Mouse (Mus musculus) splenic B cell, adult 2 months (primary cell): ENCODE measurements around the gene Dusp18.

Experiments used
- DNase-seq: peaks from one replicate; pipeline ENCODE4 v3.0.0-alpha.2; 2011; ENCODE audit warnings: low read depth, low spot score
- H3K27me3 ChIP-seq: 2 replicates; pipeline ENCODE4 v1.6.1; 2012; ENCODE audit warnings: mild to moderate bottlenecking, low read length, moderate library complexity, mixed read lengths; ENCODE audit not compliant: control insufficient read depth, poor library complexity, insufficient read depth, severe bottlenecking
- H3K36me3 ChIP-seq: 2 replicates; pipeline ENCODE4 v1.6.1; 2012; ENCODE audit warnings: mild to moderate bottlenecking, low read length, moderate library complexity, mixed read lengths; ENCODE audit not compliant: control insufficient read depth, poor library complexity, insufficient read depth, severe bottlenecking

Dusp18 gene

GRCm38 (mm10) chr11:3930931-3931330, 35.9 kb downstream of the Dusp18 start:
- H3K36me3 ChIP-seq, result no peaks in the 10 kb centered on the region
- no peaks in the 10 kb centered on the region for H3K27me3 ChIP-seq
- DNase-seq, result no peak

- DNase-seq, result peak; percentile 82
- Histone ChIP-seq H3K27me3 (no peaks in the 10 kb centered on the region), H3K36me3 (no peaks in the 10 kb centered on the region)
These were observed 36.6 kb downstream of the Dusp18 start, which contains the start of gene Tcn2 for GRCm38 (mm10) chr11:3931511-3932211. Gene Tcn2 (minus strand): TSS chr11:3932159.

GRCm38 (mm10) chr11:3933756-3934285, 38.8 kb downstream of the Dusp18 start:
- Histone ChIP-seq H3K27me3 (no peaks in the 10 kb centered on the region), H3K36me3 (no peaks in the 10 kb centered on the region)
- DNase-seq, result no peak

GRCm38 (mm10) chr11:3935135-3935534, 40.1 kb downstream of the Dusp18 start:
- Histone ChIP-seq H3K36me3 (no peaks in the 10 kb centered on the region), H3K27me3 (no peaks in the 10 kb centered on the region)
- DNase-seq, result no peak

- DNase-seq, result no peak
- no peaks in the 10 kb centered on the region for H3K27me3 ChIP-seq
- H3K36me3 ChIP-seq, result no peaks in the 10 kb centered on the region
These were observed 41.3 kb downstream of the Dusp18 start for GRCm38 (mm10) chr11:3936318-3936717.

- no peak for DNase-seq
- Histone ChIP-seq H3K36me3 (no peaks in the 10 kb centered on the region), H3K27me3 (no peaks in the 10 kb centered on the region)
These were observed 42.4 kb downstream of the Dusp18 start for GRCm38 (mm10) chr11:3937321-3937874.

GRCm38 (mm10) chr11:3941371-3941770, 46.3 kb downstream of the Dusp18 start:
- Histone ChIP-seq H3K36me3 (no peaks in the 10 kb centered on the region), H3K27me3 (no peaks in the 10 kb centered on the region)
- DNase-seq, result no peak

GRCm38 (mm10) chr11:3946386-3946785, 51.3 kb downstream of the Dusp18 start:
- Histone ChIP-seq H3K36me3 (no peaks in the 10 kb centered on the region), H3K27me3 (no peaks in the 10 kb centered on the region)
- DNase-seq, result no peak
